Mouse (Mus musculus): Measurements from ENCODE around the gene Cdh13. TPM values are rescaled to one million over a fixed set of nuclear protein-coding genes. Genes with fewer than 3 reads are reported as not detected.
A peak's percentile ranks its signal among the peaks of the same experiment; 100 is the strongest.

Gene Cdh13
- polyA plus RNA-seq, 1 experiment from 2014 or later = 62.2 TPM

DNA sequence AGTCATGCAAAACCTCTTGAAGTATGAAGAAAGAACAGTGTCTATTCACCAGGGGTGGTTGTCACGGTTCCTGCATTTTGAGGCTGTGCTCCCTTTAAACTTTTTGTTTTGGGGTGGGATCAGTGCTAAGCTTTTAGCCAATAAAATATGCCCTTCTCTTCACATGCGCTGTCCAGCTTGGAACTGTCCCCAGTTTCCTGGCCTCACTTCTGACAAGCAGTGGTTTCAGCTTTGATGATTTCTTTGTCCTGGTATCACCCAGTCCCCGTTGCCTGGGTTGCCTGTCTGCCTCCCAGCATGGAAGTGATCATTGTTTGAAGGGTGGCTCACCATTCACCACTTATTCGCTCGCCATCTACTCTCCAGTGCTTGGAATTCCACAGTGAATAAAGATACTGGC is 156.3 kb downstream of the Cdh13 start:
- ATAC-seq = no peak
- H3K27me3 ChIP-seq = no peaks in the 10 kb centered on the region
- ChIA-PET POLR2A (no interaction called here), CTCF (no interaction called here)
- in situ Hi-C loops (cut with MboI; ENCODE audit: low pct_unique_long_range_greater_than_20kb) = loop anchor here (25.0 kb wide), 1 partner anchor 503 kb away; no protein-coding TSS in a partner anchor
- no peak for DNase-seq (ENCODE audit: low read depth, low spot score)
- no peak for TF ChIP-seq CTCF (IDR thresholded peaks at IDR 0.05)

DNA sequence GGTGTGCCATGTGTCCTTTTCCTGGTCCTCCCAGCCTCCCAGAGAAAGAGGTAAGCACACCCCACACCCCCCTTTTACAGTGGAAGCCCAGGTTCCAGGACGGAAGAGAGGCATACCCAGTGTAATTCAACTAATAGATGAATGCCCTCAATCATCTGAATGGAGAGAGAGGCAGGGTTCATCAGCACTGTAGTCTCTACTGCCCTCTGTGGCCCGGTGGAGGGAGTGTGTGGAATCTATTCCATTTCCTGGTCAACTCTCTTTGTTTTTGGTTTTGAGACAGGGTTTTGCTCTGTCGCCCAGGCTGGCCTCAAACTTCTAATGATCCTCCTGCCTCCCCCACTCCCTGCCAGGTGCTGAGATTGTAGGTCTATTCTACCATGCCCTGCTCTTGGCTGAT is 159.8 kb downstream of the Cdh13 start:
- CTCF ChIA-PET = interaction anchor here (1.0 kb wide), 1 partner anchor 27 kb away, joined by 3 read pairs; no protein-coding TSS in a partner anchor
- POLR2A ChIA-PET = no interaction called here

DNA sequence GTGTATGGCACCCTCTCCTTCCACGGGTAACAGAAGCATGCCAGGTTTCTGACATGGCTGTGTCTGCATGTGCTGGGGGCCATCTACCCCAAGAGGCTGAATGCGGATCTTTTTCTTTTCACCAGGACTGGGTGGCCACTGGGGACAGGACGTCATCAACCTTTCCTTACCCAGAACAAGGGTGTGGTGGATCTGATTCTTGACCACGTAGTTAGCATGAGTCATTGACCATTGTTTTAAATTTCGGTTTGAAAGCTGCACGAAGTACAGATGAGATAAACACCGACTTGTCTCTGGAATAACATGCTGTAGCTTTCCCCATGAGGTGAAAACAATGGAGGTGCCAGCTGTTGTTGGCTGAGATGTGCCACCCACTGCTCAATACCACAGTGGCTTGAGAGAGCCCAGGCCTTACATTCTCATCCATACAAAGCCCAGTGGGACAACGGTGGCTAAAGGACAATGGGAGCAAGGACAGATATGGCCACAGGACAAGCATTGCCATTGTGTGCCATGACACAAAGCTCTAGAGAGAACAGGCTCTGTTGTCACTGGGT is 161.2 kb downstream of the Cdh13 start:
- in situ Hi-C loops (cut with MboI; ENCODE audit: low pct_unique_long_range_greater_than_20kb) = loop anchor here (25.0 kb wide), 1 partner anchor 507 kb away; no protein-coding TSS in a partner anchor
- ATAC-seq = no peak
- ChIA-PET CTCF (interaction anchor here (2.0 kb wide), 1 partner anchor 8 kb away, joined by 5 read pairs; no protein-coding TSS in a partner anchor), POLR2A (interaction anchor here (0.6 kb wide), 1 partner anchor 73 kb away, joined by 3 read pairs; no protein-coding TSS in a partner anchor)
- no peak for DNase-seq (ENCODE audit: low read depth, low spot score)
- TF ChIP-seq CTCF (IDR thresholded peaks at IDR 0.05) = no peak
- no peaks in the 10 kb centered on the region for H3K27me3 ChIP-seq

More for the DNA sequence above, 159.8 kb downstream of the Cdh13 start:
- no peak for ATAC-seq
- in situ Hi-C loops (cut with MboI; ENCODE audit: low pct_unique_long_range_greater_than_20kb) = loop anchor here (25.0 kb wide), 1 partner anchor 506 kb away; no protein-coding TSS in a partner anchor
- DNase-seq (ENCODE audit: low read depth, low spot score) = no peak
- TF ChIP-seq CTCF (IDR thresholded peaks at IDR 0.05) = peak; percentile 72
- H3K27me3 ChIP-seq = no peaks in the 10 kb centered on the region

DNA sequence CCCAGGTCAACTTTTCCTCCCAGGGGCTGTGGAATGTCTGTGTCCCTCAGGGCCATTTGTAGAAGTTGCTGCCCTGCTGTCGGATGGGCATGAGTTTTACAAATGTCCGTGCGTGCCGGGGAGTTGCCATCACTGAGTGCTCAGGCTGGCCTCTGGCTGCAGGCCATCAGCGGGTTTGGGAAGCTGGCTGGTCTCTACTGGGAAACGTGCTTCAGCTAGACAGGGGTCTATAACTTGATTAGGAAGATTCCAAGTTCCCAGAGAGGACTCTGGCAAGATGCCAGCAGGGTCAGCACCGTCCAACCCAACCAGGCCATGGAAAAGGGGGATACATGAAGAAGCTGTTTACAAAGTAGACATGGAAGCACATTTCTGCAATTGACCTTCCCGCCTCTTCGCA is 163.0 kb downstream of the Cdh13 start:
- in situ Hi-C loops (cut with MboI; ENCODE audit: low pct_unique_long_range_greater_than_20kb) = loop anchor here (25.0 kb wide), 1 partner anchor 509 kb away; no protein-coding TSS in a partner anchor
- CTCF ChIA-PET = no interaction called here
- H3K27me3 ChIP-seq = no peaks in the 10 kb centered on the region
- POLR2A ChIA-PET = no interaction called here
- ATAC-seq (no peak), DNase-seq (ENCODE audit: low read depth, low spot score) (no peak)
- TF ChIP-seq CTCF (IDR thresholded peaks at IDR 0.05) = no peak

DNA sequence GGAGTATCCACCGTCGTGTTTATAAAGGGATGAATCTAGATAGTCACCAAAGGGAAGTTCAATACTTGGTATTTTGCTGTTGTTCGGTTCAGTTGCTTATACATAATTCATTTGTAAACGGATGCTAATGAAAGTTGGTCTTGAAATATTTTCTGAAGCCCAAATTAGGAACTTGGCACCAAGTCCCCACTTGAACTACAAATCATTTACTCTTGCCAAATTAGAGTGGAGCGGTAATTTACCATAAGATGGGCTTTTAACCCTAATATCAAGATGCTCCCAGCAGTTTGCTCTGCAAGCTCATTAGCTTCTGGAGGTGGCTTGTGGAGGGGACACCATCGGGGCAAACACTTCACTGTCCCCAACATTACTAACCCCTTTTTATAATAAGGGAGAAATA is 164.5 kb downstream of the Cdh13 start:
- in situ Hi-C loops (cut with MboI; ENCODE audit: low pct_unique_long_range_greater_than_20kb) = loop anchor here (25.0 kb wide), 1 partner anchor 511 kb away; no protein-coding TSS in a partner anchor
- no peak for ATAC-seq

DNA sequence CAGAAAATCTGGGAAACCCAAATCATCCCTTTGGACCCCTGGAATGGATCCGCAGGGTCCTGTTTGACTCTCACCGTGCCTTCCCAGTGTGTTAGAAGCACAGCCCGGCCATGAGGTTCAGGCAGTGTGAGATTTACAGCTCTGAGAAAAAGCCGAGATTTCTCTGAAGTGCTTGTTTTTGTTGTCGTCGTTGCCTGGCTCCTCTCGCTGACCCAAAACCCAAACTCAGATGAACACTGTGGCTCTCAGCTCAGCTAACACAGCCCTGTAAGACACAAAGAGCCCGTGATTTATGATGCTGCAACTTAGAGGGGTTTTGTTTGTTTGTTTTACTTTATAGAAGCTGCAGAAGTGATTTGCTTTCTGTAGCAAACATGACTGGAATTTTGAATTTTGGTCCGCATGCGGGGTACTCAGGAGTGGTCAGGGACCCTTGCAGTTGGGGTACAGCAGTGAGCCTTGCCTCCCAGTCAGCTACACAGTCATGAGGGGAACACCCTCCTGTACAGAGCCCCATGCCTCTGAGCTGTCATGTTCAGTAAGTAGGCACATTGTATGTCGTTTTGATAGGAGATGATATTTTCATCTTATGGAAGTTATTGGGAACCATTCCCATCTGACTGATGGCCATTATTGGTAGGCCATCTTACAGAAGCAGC is 169.0 kb downstream of the Cdh13 start:
- ChIA-PET CTCF (interaction anchor here (1.1 kb wide), 1 partner anchor 13 kb away, joined by 4 read pairs; no protein-coding TSS in a partner anchor), POLR2A (no interaction called here)
- no peaks in the 10 kb centered on the region for H3K27me3 ChIP-seq
- no peak for TF ChIP-seq CTCF (IDR thresholded peaks at IDR 0.05)
- DNase-seq (ENCODE audit: low read depth, low spot score) (no peak), ATAC-seq (no peak)
- in situ Hi-C loops (cut with MboI; ENCODE audit: low pct_unique_long_range_greater_than_20kb) = no loop called here

More for the DNA sequence above, 164.5 kb downstream of the Cdh13 start:
- no peak for DNase-seq (ENCODE audit: low read depth, low spot score)
- ChIA-PET POLR2A (no interaction called here), CTCF (no interaction called here)
- H3K27me3 ChIP-seq = no peaks in the 10 kb centered on the region
- no peak for TF ChIP-seq CTCF (IDR thresholded peaks at IDR 0.05)

DNA sequence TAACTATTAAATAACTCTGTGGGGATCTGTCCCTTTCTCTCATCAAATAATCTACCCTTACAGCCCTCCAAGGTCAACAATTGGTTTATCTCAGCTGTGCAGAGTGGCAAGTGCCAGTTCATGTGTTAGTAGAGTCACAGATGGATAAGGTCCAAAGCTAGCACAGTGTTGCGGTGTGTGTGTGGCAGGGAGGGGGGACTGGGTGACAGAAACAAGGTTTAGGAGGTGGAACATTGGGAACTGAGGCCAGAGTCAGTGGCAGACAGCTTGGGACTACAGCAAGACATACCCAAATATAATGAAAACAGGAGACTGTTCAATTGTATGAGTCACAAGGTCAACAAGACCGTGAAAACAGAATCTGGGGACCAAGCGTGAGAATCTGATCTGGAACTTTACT is 171.7 kb downstream of the Cdh13 start:
- H3K27me3 ChIP-seq = no peaks in the 10 kb centered on the region
- no peak for DNase-seq (ENCODE audit: low read depth, low spot score)
- TF ChIP-seq CTCF (IDR thresholded peaks at IDR 0.05) = no peak
- ChIA-PET CTCF (no interaction called here), POLR2A (no interaction called here)
- ATAC-seq = no peak
- in situ Hi-C loops (cut with MboI; ENCODE audit: low pct_unique_long_range_greater_than_20kb) = no loop called here

DNA sequence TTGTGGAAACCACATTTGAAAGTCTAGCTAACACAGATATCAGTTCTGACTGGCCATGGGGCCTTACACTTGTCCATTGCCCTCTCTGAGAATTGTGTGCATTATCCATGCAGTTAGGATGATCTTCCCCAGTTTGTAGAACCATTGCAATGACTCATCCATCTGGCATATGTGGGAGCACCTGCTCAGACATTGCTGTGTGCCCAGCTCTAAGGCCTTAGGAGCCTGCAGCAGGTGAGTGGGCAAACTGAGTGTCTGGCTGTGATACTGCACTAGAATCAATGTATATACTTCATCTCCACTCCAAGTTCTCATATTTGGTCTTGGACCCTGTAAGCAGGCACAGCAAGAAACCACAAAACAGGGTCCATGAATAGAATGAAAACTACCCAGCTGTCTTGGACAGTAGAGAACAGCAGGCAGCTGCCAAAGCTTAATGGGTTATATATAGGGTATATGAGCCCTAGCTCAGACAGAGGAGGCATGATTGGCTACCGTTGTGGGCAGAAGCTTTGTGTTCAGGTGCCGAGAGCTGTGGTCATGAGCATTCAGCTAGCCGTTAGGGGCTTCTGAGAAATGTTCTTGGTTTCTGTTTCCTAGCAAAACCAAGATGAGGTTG is 181.9 kb downstream of the Cdh13 start:
- in situ Hi-C loops (cut with MboI; ENCODE audit: low pct_unique_long_range_greater_than_20kb) = no loop called here
- H3K27me3 ChIP-seq = no peaks in the 10 kb centered on the region
- ChIA-PET CTCF (interaction anchor here (0.8 kb wide), 1 partner anchor 13 kb away, joined by 4 read pairs; no protein-coding TSS in a partner anchor), POLR2A (no interaction called here)
- TF ChIP-seq CTCF (IDR thresholded peaks at IDR 0.05) = no peak
- DNase-seq (ENCODE audit: low read depth, low spot score) = no peak
- no peak for ATAC-seq

DNA sequence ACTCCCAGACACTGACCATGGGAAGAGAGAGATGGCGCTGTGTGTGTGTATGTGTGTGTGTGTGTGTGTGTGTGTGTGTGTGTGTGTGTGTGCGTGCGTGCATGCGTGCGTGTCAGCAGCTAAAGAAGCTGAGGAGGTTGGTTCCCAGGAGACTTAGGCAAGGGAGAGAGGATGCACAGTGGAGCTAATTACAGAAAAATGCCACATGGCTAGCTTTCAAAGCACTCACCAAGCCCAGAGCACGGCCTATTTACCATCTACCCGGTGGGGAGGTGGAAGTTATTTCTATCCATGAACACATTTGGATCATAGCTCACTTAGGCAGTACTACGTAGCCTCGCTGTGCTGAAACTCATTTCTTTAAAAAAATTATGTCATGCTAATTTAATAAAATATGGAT is 194.1 kb downstream of the Cdh13 start:
- POLR2A ChIA-PET = no interaction called here
- CTCF ChIA-PET = interaction anchor here (0.9 kb wide), 1 partner anchor 25 kb away, joined by 3 read pairs; no protein-coding TSS in a partner anchor
- no peaks in the 10 kb centered on the region for H3K27me3 ChIP-seq
- DNase-seq (ENCODE audit: low read depth, low spot score) (no peak), ATAC-seq (no peak)
- TF ChIP-seq CTCF (IDR thresholded peaks at IDR 0.05) = no peak
- in situ Hi-C loops (cut with MboI; ENCODE audit: low pct_unique_long_range_greater_than_20kb) = no loop called here

DNA sequence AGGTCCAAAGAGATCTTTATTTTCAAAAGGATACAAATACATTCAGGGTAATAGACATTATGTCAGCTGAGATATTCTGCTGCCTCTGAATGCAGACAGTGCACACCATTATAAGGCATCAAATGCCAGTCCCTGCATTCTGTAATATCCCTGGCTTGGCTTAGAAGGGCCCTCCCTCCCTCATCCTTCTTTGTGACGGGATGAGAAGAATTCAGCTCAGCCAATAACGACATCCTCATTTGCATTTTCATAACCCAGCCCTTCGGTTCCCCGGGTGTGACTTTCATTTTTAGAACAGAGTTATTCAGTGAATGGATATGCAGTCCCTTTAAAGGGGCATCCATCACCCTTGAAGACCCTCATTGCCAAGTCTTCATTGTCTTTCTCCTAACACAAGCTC is 205.2 kb downstream of the Cdh13 start:
- POLR2A ChIA-PET = no interaction called here
- ATAC-seq = no peak
- TF ChIP-seq CTCF (IDR thresholded peaks at IDR 0.05) = no peak
- CTCF ChIA-PET = no interaction called here
- no peaks in the 10 kb centered on the region for H3K27me3 ChIP-seq
- in situ Hi-C loops (cut with MboI; ENCODE audit: low pct_unique_long_range_greater_than_20kb) = no loop called here
- DNase-seq (ENCODE audit: low read depth, low spot score) = no peak

DNA sequence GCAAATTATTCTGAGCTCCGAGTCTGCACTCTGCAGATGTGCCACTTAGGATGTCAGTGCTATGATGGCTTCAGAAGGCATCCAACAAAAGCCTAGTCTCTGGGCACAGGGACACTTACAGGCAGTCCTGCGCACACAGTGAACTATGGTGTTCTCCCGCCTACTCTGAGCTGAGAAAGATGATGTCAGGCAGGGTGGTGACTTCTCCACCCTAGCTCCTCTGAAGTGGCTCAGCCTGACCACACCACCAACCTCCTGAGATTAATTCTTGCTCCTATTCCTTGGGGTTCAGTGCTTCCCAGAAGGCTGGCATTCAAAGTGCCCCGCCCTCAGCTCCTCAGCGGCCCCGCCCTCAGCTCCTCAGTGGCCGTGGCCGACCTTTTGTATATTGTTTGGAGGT is 219.0 kb downstream of the Cdh13 start:
- ChIA-PET POLR2A (no interaction called here), CTCF (interaction anchor here (1.0 kb wide), 1 partner anchor 25 kb away, joined by 3 read pairs; no protein-coding TSS in a partner anchor)
- TF ChIP-seq CTCF (IDR thresholded peaks at IDR 0.05) = no peak
- ATAC-seq (no peak), DNase-seq (ENCODE audit: low read depth, low spot score) (no peak)
- in situ Hi-C loops (cut with MboI; ENCODE audit: low pct_unique_long_range_greater_than_20kb) = no loop called here
- H3K27me3 ChIP-seq = no peaks in the 10 kb centered on the region
